ENCODE assay signal across 8 mouse cellular contexts in genomic region chr4:49480104-49480760, GRCm38 (mm10). TPM values are rescaled to one million over a fixed set of nuclear protein-coding genes. Genes with fewer than 3 reads are reported as not detected.
DNase-seq lines count a peak whose midpoint lies in the region; ATAC-seq and TF ChIP-seq lines count a peak whose summit lies in the region.

No protein-coding gene starts in this region.

- H3K4me2 ChIP-seq in forebrain, embryonic 16.5 days (ENCODE audit: low read length), result no peak overlapping the region; the same call in 1 of the 2 replicates
- peak overlapping the region; percentile 24 for H3K4me2 ChIP-seq in liver, embryonic 14.5 days (ENCODE audit: low read depth)

- H3K9ac ChIP-seq in forebrain, embryonic 16.5 days (replicated peaks; ENCODE audit: low read depth, low read length), result no peak overlapping the region
- 0 out of 2 replicates have a peak overlapping the region, but pooled peaks have one; percentile 6 for H3K9ac ChIP-seq in liver, embryonic 14.5 days (replicated peaks)

- WGBS in forebrain, embryonic 10.5 days, result 25% methylated on average over 21 of the region's 21 CpGs
- 27% methylated on average over 21 of the region's 21 CpGs for WGBS in forebrain, embryonic 16.5 days
- WGBS in liver, embryonic 14.5 days (ENCODE audit: insufficient replicate concordance), result 42% methylated on average over 21 of the region's 21 CpGs

- peaks cover 22% of the 10 kb centered on the region for H3K4me1 ChIP-seq in forebrain, embryonic 10.5 days
- peaks cover 4% of the 10 kb centered on the region for H3K4me1 ChIP-seq in forebrain, embryonic 16.5 days (replicated peaks; ENCODE audit: control insufficient read depth, insufficient read depth, low read length)
- H3K4me1 ChIP-seq in E14TG2a.4 (replicated peaks; ENCODE audit: low read depth, low read length), result peaks cover 25% of the 10 kb centered on the region
- peaks cover 15 to 42% of the 10 kb centered on the region in 2 experiments for H3K4me1 ChIP-seq in liver, embryonic 14.5 days (replicated peaks; ENCODE audit: control insufficient read depth in 2 of 2, insufficient read depth in 2 of 2, low read length in 1 of 2)

- TF ChIP-seq CTCF in E14TG2a.4 (conservative IDR thresholded peaks at IDR 0.05; ENCODE audit: low read length), result no peak
- no peak for TF ChIP-seq CTCF in liver, embryonic 14.5 days (IDR thresholded peaks at IDR 0.05; ENCODE audit: low read depth)

- H3K4me3 ChIP-seq in forebrain, embryonic 10.5 days, result no peak overlapping the region; the same call in 1 of the 2 replicates
- no peak overlapping the region for H3K4me3 ChIP-seq in forebrain, embryonic 16.5 days (replicated peaks; ENCODE audit: low read length)
- H3K4me3 ChIP-seq in E14TG2a.4 (replicated peaks; ENCODE audit: low read length), result peak overlapping the region; percentile 32
- H3K4me3 ChIP-seq in liver, embryonic 14.5 days (ENCODE audit: insufficient read depth in 1 of 2, low read depth in 2 of 2, low read length in 2 of 2), result no peak overlapping the region; a peak in 1 of 4 replicates

- H3K27ac ChIP-seq in forebrain, embryonic 10.5 days, result no peak overlapping the region
- H3K27ac ChIP-seq in forebrain, embryonic 16.5 days (ENCODE audit: low read length), result no peak overlapping the region
- H3K27ac ChIP-seq in liver, embryonic 14.5 days, result peak overlapping the region; percentile 20; the same call in 1 of the 2 replicates

- ATAC-seq in forebrain, embryonic 16.5 days, result no peak
- no peak for ATAC-seq in liver, embryonic 14.5 days (ENCODE audit: insufficient read depth)

- peaks cover 8% of the 10 kb centered on the region; the same call in 1 of the 2 replicates for H3K27me3 ChIP-seq in forebrain, embryonic 10.5 days (ENCODE audit: poor library complexity, severe bottlenecking)
- no peaks in the 10 kb centered on the region for H3K27me3 ChIP-seq in forebrain, embryonic 16.5 days (replicated peaks; ENCODE audit: control insufficient read depth, insufficient read depth, low read length)
- H3K27me3 ChIP-seq in E14TG2a.4 (ENCODE audit: insufficient read depth, low read length), result no peaks in the 10 kb centered on the region
- H3K27me3 ChIP-seq in liver, embryonic 14.5 days (ENCODE audit: control insufficient read depth, insufficient read depth, low read length), result no peaks in the 10 kb centered on the region

- no peak for TF ChIP-seq EP300 in liver, embryonic 14.5 days (IDR thresholded peaks at IDR 0.05; ENCODE audit: low read depth)

- DNase-seq in forebrain, embryonic 10.5 days (ENCODE audit: extremely low spot score, low spot score), result peak; percentile 19
- DNase-seq in kidney, adult 11 months, result peak; percentile 35
- no peak for DNase-seq in liver, embryonic 14.5 days (ENCODE audit: low read depth in 3 of 3, low spot score in 3 of 3)
- DNase-seq in layer of hippocampus, postnatal 10 days (ENCODE audit: low spot score in 2 of 2), result no peak
- no peak for DNase-seq in adrenal gland, adult 8-10 months
- DNase-seq in Muller cell, postnatal 12 days (ENCODE audit: inconsistent ontology term), result no peak

- H3K36me3 ChIP-seq in forebrain, embryonic 10.5 days (replicated peaks), result no peaks in the 10 kb centered on the region
- no peaks in the 10 kb centered on the region for H3K36me3 ChIP-seq in forebrain, embryonic 16.5 days (ENCODE audit: control insufficient read depth, insufficient read depth)
- H3K36me3 ChIP-seq in E14TG2a.4 (ENCODE audit: insufficient read depth, low read length), result no peaks in the 10 kb centered on the region
- H3K36me3 ChIP-seq in liver, embryonic 14.5 days (replicated peaks; ENCODE audit: control insufficient read depth, insufficient read depth, low read depth), result no peaks in the 10 kb centered on the region

- H3K9me3 ChIP-seq in forebrain, embryonic 10.5 days, result no peaks in the 10 kb centered on the region
- no peaks in the 10 kb centered on the region for H3K9me3 ChIP-seq in forebrain, embryonic 16.5 days (ENCODE audit: control insufficient read depth, low read length)
- H3K9me3 ChIP-seq in E14TG2a.4 (ENCODE audit: low read length), result peaks cover 10% of the 10 kb centered on the region
- no peaks in the 10 kb centered on the region for H3K9me3 ChIP-seq in liver, embryonic 14.5 days (ENCODE audit: control insufficient read depth, low read length)

RNA-seq across cellular contexts. Expression of gene Acnat1, which starts 6.5 kb away (rescaled TPM):
- not detected in 2 replicates for polyA plus RNA-seq in forebrain, embryonic 10.5 days (2016; fragmentation: Nextera tagmentation; extraction: Ambion mirVana)
- not detected in 2 replicates for polyA plus RNA-seq in forebrain, embryonic 16.5 days (2015; fragmentation: Nextera tagmentation; extraction: Ambion mirVana)
- 0.73 and 1.2 TPM in 2 replicates for polyA plus RNA-seq in liver, embryonic 14.5 days (2012; rRNA removed)
- polyA plus RNA-seq in liver, embryonic 14.5 days (2014; fragmentation: Nextera tagmentation; extraction: Ambion mirVana), result 0.11 and 0.61 TPM in 2 replicates
- total RNA-seq in layer of hippocampus, postnatal 10 days (2021), result 1 to 10 TPM in 1 of 2 experiments, under 1 TPM in 1; 0.57 to 1.1 TPM
- 1 to 10 TPM; 1.5 to 2.5 (median 2.2) TPM for total RNA-seq in adrenal gland, adult 8-10 months (2022)

RNA-seq across cellular contexts. Expression of gene Baat, which starts 26.1 kb away (rescaled TPM):
- polyA plus RNA-seq in forebrain, embryonic 10.5 days (2016; fragmentation: Nextera tagmentation; extraction: Ambion mirVana), result 0.24 and 0.36 TPM in 2 replicates
- polyA plus RNA-seq in forebrain, embryonic 16.5 days (2015; fragmentation: Nextera tagmentation; extraction: Ambion mirVana), result 0.12 and 0.16 TPM in 2 replicates
- 0.39 and 0.47 TPM in 2 replicates for polyA plus RNA-seq in liver, embryonic 14.5 days (2012; rRNA removed)
- 0.86 and 1.0 TPM in 2 replicates for polyA plus RNA-seq in liver, embryonic 14.5 days (2014; fragmentation: Nextera tagmentation; extraction: Ambion mirVana)
- total RNA-seq in layer of hippocampus, postnatal 10 days (2021), result under 1 TPM; 0.18 to 0.27 TPM
- total RNA-seq in adrenal gland, adult 8-10 months (2022), result under 1 TPM in 2 of 4 experiments, not detected in 2; 0.12 to 0.21 TPM

RNA-seq across cellular contexts. Expression of gene Mrpl50, which starts 40.7 kb away (rescaled TPM):
- polyA plus RNA-seq in forebrain, embryonic 10.5 days (2016; fragmentation: Nextera tagmentation; extraction: Ambion mirVana), result 87.7 and 89.3 TPM in 2 replicates
- polyA plus RNA-seq in forebrain, embryonic 16.5 days (2015; fragmentation: Nextera tagmentation; extraction: Ambion mirVana), result 79.0 and 83.5 TPM in 2 replicates
- 11.7 and 16.6 TPM in 2 replicates for polyA plus RNA-seq in liver, embryonic 14.5 days (2012; rRNA removed)
- polyA plus RNA-seq in liver, embryonic 14.5 days (2014; fragmentation: Nextera tagmentation; extraction: Ambion mirVana), result 55.7 TPM in 2 replicates
- 10 to 100 TPM; 33.5 to 35.6 TPM for total RNA-seq in layer of hippocampus, postnatal 10 days (2021)
- total RNA-seq in adrenal gland, adult 8-10 months (2022), result 10 to 100 TPM; 37.9 to 46.9 (median 40.0) TPM

RNA-seq across cellular contexts. Expression of gene Zfp189, which starts 40.7 kb away (rescaled TPM):
- polyA plus RNA-seq in forebrain, embryonic 10.5 days (2016; fragmentation: Nextera tagmentation; extraction: Ambion mirVana), result 9.8 and 12.2 TPM in 2 replicates
- 14.9 and 15.8 TPM in 2 replicates for polyA plus RNA-seq in forebrain, embryonic 16.5 days (2015; fragmentation: Nextera tagmentation; extraction: Ambion mirVana)
- polyA plus RNA-seq in liver, embryonic 14.5 days (2012; rRNA removed), result 0.88 and 1.5 TPM in 2 replicates
- polyA plus RNA-seq in liver, embryonic 14.5 days (2014; fragmentation: Nextera tagmentation; extraction: Ambion mirVana), result 2.6 and 3.5 TPM in 2 replicates
- total RNA-seq in layer of hippocampus, postnatal 10 days (2021), result 10 to 100 TPM; 16.7 to 18.3 TPM
- total RNA-seq in adrenal gland, adult 8-10 months (2022), result 1 to 10 TPM; 6.2 to 7.7 (median 6.2) TPM

Comparison
In these comparisons a context has a peak if more than half of its experiments do, and no peak if none do; other contexts are left out.
1. DNase-seq: peak in forebrain, embryonic 10.5 days (single experiment) and kidney, adult 11 months (single experiment); none in liver, embryonic 14.5 days (0 of 3), layer of hippocampus, postnatal 10 days (0 of 2), adrenal gland, adult 8-10 months (single experiment) and Muller cell, postnatal 12 days (single experiment).